In genomic region chr9:32998323-32998722, GRCm38 (mm10) we compare ENCODE assay signal across 24 mouse cellular contexts.
"Had no signal": no experiment of that assay in that cellular context is flagged by ENCODE, and none has a peak within 500 bp of the region (broad histone marks: within the 10 kb centered on the region; RNA-seq: fewer than 3 reads in every experiment).

No protein-coding gene starts in this region.

- DNase-seq: cerebellum, adult 9-11 months; cerebellum, postnatal 10 days; cerebellum, postnatal 14 days; cerebellum, postnatal 25 days; cerebellum, postnatal 36 days; embryo, embryonic 11 days; forebrain, postnatal 0 days; gastrocnemius, adult 2 months; gastrocnemius, postnatal 10 days; gastrocnemius, postnatal 14 days; gastrocnemius, postnatal 25 days; gastrocnemius, postnatal 36 days; heart, adult 18-20 months; heart, adult 2 months had no signal

- H3K9me3 ChIP-seq: embryonic facial prominence, embryonic 13.5 days; embryonic facial prominence, embryonic 15.5 days; forebrain, embryonic 12.5 days; forebrain, embryonic 13.5 days; forebrain, embryonic 15.5 days; heart, embryonic 10.5 days had no signal

- H3K27me3 ChIP-seq: embryonic facial prominence, embryonic 12.5 days; embryonic facial prominence, embryonic 13.5 days; embryonic facial prominence, embryonic 15.5 days; forebrain, embryonic 12.5 days; forebrain, embryonic 13.5 days; forebrain, embryonic 15.5 days had no signal

- H3K4me2 ChIP-seq: embryonic facial prominence, embryonic 12.5 days; embryonic facial prominence, embryonic 13.5 days; embryonic facial prominence, embryonic 15.5 days; forebrain, embryonic 12.5 days; forebrain, embryonic 13.5 days; forebrain, embryonic 15.5 days had no signal

- H3K27ac ChIP-seq: embryonic facial prominence, embryonic 10.5 days; embryonic facial prominence, embryonic 12.5 days; embryonic facial prominence, embryonic 13.5 days; embryonic facial prominence, embryonic 15.5 days; forebrain, embryonic 10.5 days; forebrain, embryonic 12.5 days; forebrain, embryonic 13.5 days; forebrain, embryonic 15.5 days; gastrocnemius, adult 2 months; heart, adult 2 months; heart, embryonic 10.5 days had no signal

- H3K4me3 ChIP-seq: embryonic facial prominence, embryonic 10.5 days; embryonic facial prominence, embryonic 12.5 days; embryonic facial prominence, embryonic 13.5 days; embryonic facial prominence, embryonic 15.5 days; erythroblast, embryonic 14.5 days; forebrain, embryonic 10.5 days; forebrain, embryonic 12.5 days; forebrain, embryonic 13.5 days; forebrain, embryonic 15.5 days; gastrocnemius, adult 2 months; heart, adult 2 months; heart, embryonic 10.5 days had no signal

- H3K4me1 ChIP-seq: forebrain, embryonic 12.5 days; forebrain, embryonic 13.5 days; forebrain, embryonic 15.5 days had no signal

- H3K36me3 ChIP-seq: embryonic facial prominence, embryonic 10.5 days; embryonic facial prominence, embryonic 12.5 days; embryonic facial prominence, embryonic 13.5 days; embryonic facial prominence, embryonic 15.5 days; forebrain, embryonic 10.5 days; forebrain, embryonic 12.5 days; forebrain, embryonic 15.5 days; heart, embryonic 10.5 days had no signal

- H3K9ac ChIP-seq: embryonic facial prominence, embryonic 12.5 days; embryonic facial prominence, embryonic 13.5 days; embryonic facial prominence, embryonic 15.5 days; forebrain, embryonic 12.5 days; forebrain, embryonic 13.5 days; forebrain, embryonic 15.5 days; forebrain, postnatal 0 days had no signal
